ENCODE assay signal across 8 mouse cellular contexts in the genomic region with DNA sequence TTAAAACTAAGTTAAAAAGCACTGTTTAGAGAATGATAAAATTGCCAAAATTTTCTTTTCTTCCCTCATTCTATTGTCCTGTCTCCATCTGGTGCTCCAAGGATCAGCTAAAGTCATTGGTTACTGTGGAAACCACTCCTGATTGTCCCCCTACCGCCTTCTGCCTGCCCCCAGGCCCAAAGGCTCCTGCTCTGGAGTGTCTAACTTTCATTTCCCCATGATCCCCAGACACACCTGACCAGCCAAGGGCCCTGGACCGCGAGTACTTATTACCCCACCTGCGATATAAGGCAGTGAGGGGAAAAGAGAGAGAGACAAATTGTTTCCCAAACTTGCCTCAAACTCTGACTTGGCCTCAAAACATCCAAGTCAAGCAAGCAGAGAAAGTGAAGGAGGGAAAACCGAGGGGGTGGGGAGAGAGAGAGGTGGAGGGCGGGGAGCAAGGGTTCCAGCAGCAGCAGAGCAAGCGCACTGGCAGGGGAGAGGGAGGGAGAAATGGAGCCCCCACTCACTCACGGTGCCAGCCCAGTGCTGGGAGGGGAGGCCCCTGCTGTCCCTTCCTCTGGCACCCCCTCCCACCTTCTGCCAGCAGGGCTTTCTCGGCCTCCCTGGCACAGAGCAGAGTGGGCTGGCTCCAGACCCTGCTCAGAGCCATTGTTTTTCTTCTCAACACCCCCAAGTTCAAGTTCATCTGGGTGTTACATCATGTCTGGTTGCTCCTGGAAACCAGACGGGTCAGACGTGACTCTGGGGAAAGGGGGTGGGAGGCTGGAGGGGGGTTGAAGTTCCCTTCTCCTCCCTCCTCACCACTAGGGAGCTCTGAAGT. TPM values are rescaled to one million over a fixed set of nuclear protein-coding genes. Genes with fewer than 3 reads are reported as not detected.
DNase-seq lines count a peak whose midpoint lies in the region; ATAC-seq and TF ChIP-seq lines count a peak whose summit lies in the region.

No protein-coding gene starts in this region.

- no peak for TF ChIP-seq EP300 in liver, postnatal 0 days (IDR thresholded peaks at IDR 0.05; ENCODE audit: low read depth)

- TF ChIP-seq CTCF in liver, postnatal 0 days (IDR thresholded peaks at IDR 0.05; ENCODE audit: low read depth): no peak
- no peak for TF ChIP-seq CTCF in small intestine, adult 2 months (IDR thresholded peaks at IDR 0.05; ENCODE audit: extremely low read depth, insufficient read length, insufficient replicate concordance, low read depth, low read length)

- TF ChIP-seq POLR2A in small intestine, adult 2 months (IDR thresholded peaks at IDR 0.05; ENCODE audit: low read depth, low read length): no peak

- H3K36me3 ChIP-seq in liver, postnatal 0 days (replicated peaks; ENCODE audit: insufficient read depth, low read length): no peaks in the 10 kb centered on the region
- peaks cover 8% of the 10 kb centered on the region for H3K36me3 ChIP-seq in small intestine, adult 2 months (ENCODE audit: control insufficient read depth, insufficient read depth, low read length)

- peaks cover 48% of the 10 kb centered on the region for H3K4me1 ChIP-seq in liver, postnatal 0 days (ENCODE audit: insufficient read depth)
- H3K4me1 ChIP-seq in small intestine, adult 2 months (ENCODE audit: control insufficient read depth, insufficient read depth, insufficient read length, low read length): peaks cover 6% of the 10 kb centered on the region

- DNase-seq in ovary, postnatal 36 days (ENCODE audit: low spot score): peak; percentile 70
- DNase-seq in ovary, postnatal 14 days (ENCODE audit: low spot score): no peak
- DNase-seq in fibroblast of lung, adult 2 months (ENCODE audit: low read depth): peak; percentile 97
- DNase-seq in heart, postnatal 14 days: peak; percentile 64 to 65
- peak; percentile 44 for DNase-seq in liver, postnatal 0 days
- DNase-seq in spleen, postnatal 36 days (ENCODE audit: low spot score in 2 of 2): no peak
- no peak for DNase-seq in thymus, postnatal 0 days (ENCODE audit: low spot score)

- WGBS in liver, postnatal 0 days (ENCODE audit: insufficient replicate concordance): 54% methylated on average over 10 of the region's 11 CpGs
- WGBS in small intestine, adult 2 months: 63% methylated on average over 11 of the region's 11 CpGs

- H3K27me3 ChIP-seq in liver, postnatal 0 days (ENCODE audit: insufficient read depth, low read length): no peaks in the 10 kb centered on the region
- peaks cover 4% of the 10 kb centered on the region; the same call in 1 of the 2 replicates for H3K27me3 ChIP-seq in small intestine, adult 2 months (ENCODE audit: control insufficient read depth, insufficient read depth, low read length)

- intact Hi-C loops in heart, postnatal 14 days (cut with DNase I): no loop called here

- H3K4me3 ChIP-seq in liver, postnatal 0 days (ENCODE audit: low read depth, low read length): no peak overlapping the region
- H3K4me3 ChIP-seq in small intestine, adult 2 months (ENCODE audit: low read depth, low read length): no peak overlapping the region

- peak overlapping the region; percentile 70 for H3K27ac ChIP-seq in liver, postnatal 0 days (ENCODE audit: low read depth)
- H3K27ac ChIP-seq in small intestine, adult 2 months (ENCODE audit: insufficient read depth, low read depth, low read length): peak overlapping the region; percentile 40

- peak overlapping the region; percentile 40; the same call in 1 of the 2 replicates for H3K4me2 ChIP-seq in liver, postnatal 0 days (ENCODE audit: low read depth, low read length)

- H3K9ac ChIP-seq in liver, postnatal 0 days (replicated peaks): peak overlapping the region; percentile 34; the same call in 1 of the 2 replicates

- H3K9me3 ChIP-seq in liver, postnatal 0 days (ENCODE audit: low read length): no peaks in the 10 kb centered on the region

- ATAC-seq in liver, postnatal 0 days: peak; percentile 14; the same call in 1 of the 2 replicates

RNA-seq across cellular contexts. Expression of gene G430095P16Rik, which starts 10.7 kb away (rescaled TPM):
- under 1 TPM; 0.54 to 0.69 TPM for total RNA-seq in heart, postnatal 14 days (2021)
- polyA plus RNA-seq in liver, postnatal 0 days (2015; fragmentation: Nextera tagmentation; extraction: Ambion mirVana): 4.8 and 6.3 TPM in 2 replicates
- polyA plus RNA-seq in small intestine, adult 2 months (2012; rRNA removed): 0.30 TPM in 2 replicates
- polyA plus RNA-seq in thymus, postnatal 0 days (2015; fragmentation: Nextera tagmentation; extraction: Ambion mirVana): 2.4 and 3.6 TPM in 2 replicates

RNA-seq across cellular contexts. Expression of gene Lyl1, which starts 10.9 kb away (rescaled TPM):
- total RNA-seq in heart, postnatal 14 days (2021): 1 to 10 TPM; 5.8 to 6.7 TPM
- polyA plus RNA-seq in liver, postnatal 0 days (2015; fragmentation: Nextera tagmentation; extraction: Ambion mirVana): 24.6 and 25.7 TPM in 2 replicates
- 4.2 and 8.2 TPM in 2 replicates for polyA plus RNA-seq in small intestine, adult 2 months (2012; rRNA removed)
- 8.1 and 8.8 TPM in 2 replicates for polyA plus RNA-seq in thymus, postnatal 0 days (2015; fragmentation: Nextera tagmentation; extraction: Ambion mirVana)

RNA-seq across cellular contexts. Expression of gene Nacc1, which starts 24.5 kb away (rescaled TPM):
- 10 to 100 TPM; 35.6 to 40.5 TPM for total RNA-seq in heart, postnatal 14 days (2021)
- polyA plus RNA-seq in liver, postnatal 0 days (2015; fragmentation: Nextera tagmentation; extraction: Ambion mirVana): 3.3 and 3.6 TPM in 2 replicates
- polyA plus RNA-seq in small intestine, adult 2 months (2012; rRNA removed): 57.2 and 104 TPM in 2 replicates
- 12.1 TPM in 2 replicates for polyA plus RNA-seq in thymus, postnatal 0 days (2015; fragmentation: Nextera tagmentation; extraction: Ambion mirVana)

RNA-seq across cellular contexts. Expression of gene Trmt1, which starts 26.0 kb away (rescaled TPM):
- 10 to 100 TPM; 32.5 to 35.2 TPM for total RNA-seq in heart, postnatal 14 days (2021)
- polyA plus RNA-seq in liver, postnatal 0 days (2015; fragmentation: Nextera tagmentation; extraction: Ambion mirVana): 21.3 TPM in 2 replicates
- 38.3 and 55.2 TPM in 2 replicates for polyA plus RNA-seq in small intestine, adult 2 months (2012; rRNA removed)
- polyA plus RNA-seq in thymus, postnatal 0 days (2015; fragmentation: Nextera tagmentation; extraction: Ambion mirVana): 50.0 and 51.5 TPM in 2 replicates

RNA-seq across cellular contexts. Expression of gene Ier2, which starts 49.5 kb away (rescaled TPM):
- 10 to 100 TPM; 26.2 to 29.4 TPM for total RNA-seq in heart, postnatal 14 days (2021)
- 32.3 and 32.9 TPM in 2 replicates for polyA plus RNA-seq in liver, postnatal 0 days (2015; fragmentation: Nextera tagmentation; extraction: Ambion mirVana)
- 37.0 and 72.7 TPM in 2 replicates for polyA plus RNA-seq in small intestine, adult 2 months (2012; rRNA removed)
- polyA plus RNA-seq in thymus, postnatal 0 days (2015; fragmentation: Nextera tagmentation; extraction: Ambion mirVana): 76.9 and 86.0 TPM in 2 replicates

Comparison
In these comparisons a context has a peak if more than half of its experiments do, and no peak if none do; other contexts are left out.
1. DNase-seq: peak in ovary, postnatal 36 days (single experiment), fibroblast of lung, adult 2 months (single experiment), heart, postnatal 14 days (2 of 2) and liver, postnatal 0 days (single experiment); none in ovary, postnatal 14 days (single experiment), spleen, postnatal 36 days (0 of 2) and thymus, postnatal 0 days (single experiment).